Mouse (Mus musculus) thymus, adult 2 months (tissue): ENCODE data around the gene Podnl1.

ENCODE experiments used
- CTCF ChIP-seq: fragments of 200-500 bp; IDR thresholded peaks from 2 replicates; pipeline ENCODE4 v1.5.1; 2012; ENCODE audit warnings: mild to moderate bottlenecking, control low read depth, low read length, moderate library complexity, borderline replicate concordance; ENCODE audit not compliant: control insufficient read depth, poor library complexity, insufficient read depth; ENCODE audit errors: extremely low read depth
- POLR2A ChIP-seq: fragments of 200-500 bp; IDR thresholded peaks from 2 replicates; pipeline ENCODE4 v1.6.1; 2012; ENCODE audit warnings: mild to moderate bottlenecking, low read length, control low read depth, moderate library complexity; ENCODE audit not compliant: control insufficient read depth, poor library complexity, insufficient read depth; ENCODE audit errors: extremely low read depth

- TF ChIP-seq CTCF, result no peak
- TF ChIP-seq POLR2A, result no peak
Observed at GRCm38 (mm10) chr8:84115646-84116045, 10.1 kb upstream of the Podnl1 start.
